Mouse (Mus musculus): ENCODE measurements at regions not wholly inside any gene's neighbourhood (a gene's known extent, or its start where the extent isn't known, plus 50 kb on each side); places are given as distances from the start of the nearest gene placed in this dataset.

DNA sequence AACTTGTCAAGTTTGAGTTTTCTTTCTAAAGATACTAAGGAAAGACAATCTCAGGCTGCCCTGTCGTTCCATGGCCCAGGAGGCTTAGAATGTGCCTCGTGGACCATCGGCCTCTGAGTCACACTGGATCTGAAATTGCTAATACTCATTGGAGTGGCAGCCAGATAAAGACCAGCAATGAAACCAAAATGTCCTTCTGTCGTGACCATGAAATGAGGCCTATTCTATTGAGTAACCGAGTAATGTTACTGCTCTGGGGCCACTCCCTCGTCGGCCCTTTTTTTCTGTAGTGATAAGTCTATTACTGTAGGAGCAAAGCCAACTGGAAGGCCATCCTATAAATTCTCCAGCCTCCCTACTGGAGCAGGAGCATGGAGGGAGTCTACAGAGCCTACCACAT lies 363.9 kb upstream of the Maf start:
- no peak for DNase-seq (ENCODE audit: low read depth, low spot score)
- WGBS = 65% methylated on average over 7 of the region's 7 CpGs

- DNase-seq (ENCODE audit: low read depth, low spot score) = no peak
- 77% methylated on average over 3 of the region's 3 CpGs for WGBS
Measured at GRCm38 (mm10) chr8:116069538-116069937, 361.9 kb upstream of the Maf start.

- WGBS = 76% methylated on average over 5 of the region's 5 CpGs
Measured at GRCm38 (mm10) chr8:116067978-116068375, 360.4 kb upstream of the Maf start.

DNA sequence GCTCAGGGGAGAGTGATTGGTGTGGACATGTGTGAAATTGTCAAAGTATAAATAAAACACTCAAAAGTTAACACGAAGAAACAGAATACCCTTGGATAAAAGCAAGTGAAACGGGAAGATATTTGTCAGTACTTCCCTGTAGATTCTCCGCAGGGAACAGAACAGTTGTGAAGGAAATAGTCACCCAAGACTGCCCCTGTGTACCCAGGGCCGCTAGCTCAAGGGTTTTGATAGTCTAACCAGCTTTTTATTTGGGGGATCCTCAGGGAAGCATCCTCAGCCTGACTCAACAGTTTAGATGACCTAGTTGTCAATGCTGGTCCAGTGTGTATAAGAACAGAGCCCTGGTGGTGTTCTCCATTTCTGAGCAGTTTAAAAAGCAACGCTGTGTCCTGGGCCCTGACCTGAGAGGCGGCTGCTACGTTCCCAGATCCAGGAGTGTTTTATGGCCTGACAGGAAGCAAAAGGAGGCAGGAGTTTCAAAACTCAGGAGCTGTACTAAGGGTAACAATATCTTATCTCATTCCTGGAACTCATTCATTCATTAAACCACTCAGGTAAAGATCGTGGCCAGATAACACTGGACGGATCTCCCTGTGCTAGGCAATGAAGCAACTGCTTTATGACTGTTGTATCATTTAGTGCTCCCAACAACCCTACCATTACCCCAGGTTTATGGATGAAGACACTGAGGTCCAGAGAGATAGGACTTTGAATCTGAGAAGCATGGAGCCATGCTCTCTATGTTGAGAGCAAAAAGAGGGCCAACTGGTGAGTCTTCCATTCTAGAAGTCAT lies 359.8 kb upstream of the Maf start:
- 30% methylated on average over 9 of the region's 9 CpGs for WGBS
- DNase-seq (ENCODE audit: low read depth, low spot score) = peak; percentile 22

More at GRCm38 (mm10) chr8:116067978-116068375, 360.4 kb upstream of the Maf start:
- no peak for DNase-seq (ENCODE audit: low read depth, low spot score)

- WGBS = 93% methylated on average over 7 of the region's 7 CpGs
- no peak for DNase-seq (ENCODE audit: low read depth, low spot score)
Measured at GRCm38 (mm10) chr8:116065871-116066270, 358.3 kb upstream of the Maf start.

DNA sequence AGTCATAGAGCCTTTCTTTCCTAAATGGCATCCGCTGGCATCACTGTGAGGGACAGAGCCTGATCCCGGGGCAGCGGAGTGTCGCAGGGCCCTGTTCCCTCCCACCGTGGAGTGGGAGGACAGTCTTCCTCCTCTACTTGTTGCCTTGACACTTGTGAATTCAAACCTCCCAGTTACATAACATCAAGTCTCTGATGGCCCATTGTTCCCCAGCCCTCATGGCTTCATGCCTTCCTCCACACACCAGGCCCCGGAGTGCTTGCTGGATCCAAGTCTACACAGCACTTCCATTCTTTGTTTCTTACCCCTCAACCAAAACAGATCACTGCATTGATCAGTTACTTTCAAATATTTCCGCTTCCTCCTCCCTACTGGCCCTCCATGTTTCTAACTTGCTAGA lies 357.7 kb upstream of the Maf start:
- DNase-seq (ENCODE audit: low read depth, low spot score) = no peak
- WGBS = 97% methylated on average over 7 of the region's 7 CpGs

GRCm38 (mm10) chr8:116064562-116064961 lies 357.0 kb upstream of the Maf start:
- DNase-seq (ENCODE audit: low read depth, low spot score) = peak; percentile 27
- WGBS = 47% methylated on average over 11 of the region's 11 CpGs

- no peak for DNase-seq (ENCODE audit: low read depth, low spot score)
- WGBS = 39% methylated on average over 5 of the region's 5 CpGs
Measured at GRCm38 (mm10) chr8:116063541-116063940, 355.9 kb upstream of the Maf start.

GRCm38 (mm10) chr8:116053483-116053882 lies 345.9 kb upstream of the Maf start:
- DNase-seq (ENCODE audit: low read depth, low spot score) = no peak
- WGBS = 34% methylated on average over 7 of the region's 7 CpGs

- 66% methylated on average over 6 of the region's 6 CpGs for WGBS
- no peak for DNase-seq (ENCODE audit: low read depth, low spot score)
Measured at GRCm38 (mm10) chr8:116053043-116053442, 345.4 kb upstream of the Maf start.

DNA sequence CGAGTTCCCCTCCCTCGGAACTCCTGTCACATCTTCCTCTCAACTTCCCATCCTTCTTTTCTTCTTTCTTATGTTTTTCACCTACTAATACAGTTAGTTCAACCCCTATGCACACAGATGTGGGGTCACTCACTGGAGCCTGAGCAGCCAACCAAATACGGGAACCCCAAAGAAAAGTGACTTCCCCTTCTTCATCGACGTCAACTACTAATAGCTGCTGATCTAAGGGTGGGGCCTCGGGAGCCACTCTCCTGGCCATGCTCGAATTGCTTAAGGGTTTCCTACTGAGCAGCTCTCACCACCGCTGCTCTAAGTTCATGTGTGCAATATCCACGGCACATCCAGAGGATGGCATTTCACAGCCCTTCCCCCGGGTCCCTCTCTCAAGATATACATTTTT lies 340.9 kb upstream of the Maf start:
- DNase-seq (ENCODE audit: low read depth, low spot score) = no peak
- WGBS = 84% methylated on average over 10 of the region's 10 CpGs

GRCm38 (mm10) chr8:116046859-116047258 lies 339.3 kb upstream of the Maf start:
- WGBS = 70% methylated on average over 3 of the region's 3 CpGs
- DNase-seq (ENCODE audit: low read depth, low spot score) = no peak

- WGBS = 87% methylated on average over 3 of the region's 3 CpGs
- no peak for DNase-seq (ENCODE audit: low read depth, low spot score)
Measured at GRCm38 (mm10) chr8:116045526-116045925, 337.9 kb upstream of the Maf start.

GRCm38 (mm10) chr8:116043381-116043780 lies 335.8 kb upstream of the Maf start:
- 88% methylated on average over 4 of the region's 4 CpGs for WGBS
- DNase-seq (ENCODE audit: low read depth, low spot score) = no peak

DNA sequence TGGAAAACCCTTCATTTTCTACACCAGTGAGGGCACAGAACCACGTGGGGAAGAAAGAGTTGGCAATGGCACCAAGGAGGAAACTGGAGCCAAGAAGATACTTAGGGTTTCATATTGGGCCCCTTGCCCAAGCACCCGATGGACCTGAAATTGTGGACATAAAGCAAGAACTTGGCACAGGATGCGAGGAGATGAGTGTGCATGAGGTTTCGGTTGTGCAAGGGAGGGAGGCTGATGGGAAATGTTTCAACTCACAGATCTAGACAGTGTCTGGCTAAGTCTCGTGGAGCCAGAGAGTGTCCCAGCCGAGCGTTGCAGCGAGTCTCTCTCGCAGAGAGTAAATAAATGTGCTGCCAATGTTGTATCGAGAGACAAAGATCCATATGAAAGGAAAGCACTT lies 323.4 kb upstream of the Maf start:
- WGBS = 72% methylated on average over 10 of the region's 10 CpGs
- no peak for DNase-seq (ENCODE audit: low read depth, low spot score)

- 86% methylated on average over 2 of the region's 2 CpGs for WGBS
- no peak for DNase-seq (ENCODE audit: low read depth, low spot score)
Measured at GRCm38 (mm10) chr8:116025321-116025720, 317.7 kb upstream of the Maf start.

GRCm38 (mm10) chr8:116024811-116025210 lies 317.2 kb upstream of the Maf start:
- DNase-seq (ENCODE audit: low read depth, low spot score) = no peak
- WGBS = 64% methylated on average over 4 of the region's 4 CpGs

DNA sequence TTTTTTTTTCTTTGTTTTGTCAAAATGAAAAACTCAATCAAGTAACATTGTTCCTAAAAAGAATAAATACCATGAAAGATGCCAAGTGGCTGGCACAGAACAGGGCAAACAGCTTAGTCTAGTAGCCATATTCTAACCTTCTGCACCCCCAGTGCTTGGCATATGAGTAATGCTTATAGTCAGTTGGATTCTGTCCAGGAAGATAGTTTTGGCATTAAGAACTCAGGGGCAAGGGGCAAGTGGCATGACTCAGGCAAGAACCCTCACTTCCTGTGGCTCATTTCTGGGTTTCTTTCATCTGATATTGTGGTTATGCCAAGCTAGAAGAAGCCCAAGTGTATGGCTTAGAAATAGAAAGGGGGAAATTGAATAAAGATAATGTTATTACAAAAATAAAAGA lies 314.1 kb upstream of the Maf start:
- no peak for DNase-seq (ENCODE audit: low read depth, low spot score)

DNA sequence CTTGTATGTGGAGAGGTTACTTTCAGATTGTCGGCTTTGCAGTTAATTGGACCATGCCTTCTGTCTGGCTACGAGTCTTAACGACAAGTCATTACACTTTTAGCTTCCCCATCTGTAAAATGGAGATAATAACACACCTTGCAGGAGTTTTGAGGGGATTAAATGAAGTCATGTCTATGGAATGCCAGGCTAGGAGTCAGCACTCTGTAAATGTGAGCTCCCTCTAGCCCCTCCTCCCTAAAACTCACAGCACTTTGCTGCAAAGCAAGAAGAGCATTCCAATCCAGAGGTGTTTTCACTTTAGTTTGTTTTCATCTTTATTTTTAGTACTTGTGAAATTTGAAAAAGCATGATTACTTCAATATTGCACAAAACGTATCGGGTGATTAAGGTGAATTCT lies 287.7 kb upstream of the Maf start:
- DNase-seq (ENCODE audit: low read depth, low spot score) = no peak
- WGBS = 64% methylated on average over 5 of the region's 5 CpGs

GRCm38 (mm10) chr8:115991989-115992388 lies 284.4 kb upstream of the Maf start:
- DNase-seq (ENCODE audit: low read depth, low spot score) = no peak
- 73% methylated on average over 6 of the region's 6 CpGs for WGBS

GRCm38 (mm10) chr8:115983397-115983796 lies 275.8 kb upstream of the Maf start:
- WGBS = 45% methylated on average over 6 of the region's 6 CpGs
- no peak for DNase-seq (ENCODE audit: low read depth, low spot score)

DNA sequence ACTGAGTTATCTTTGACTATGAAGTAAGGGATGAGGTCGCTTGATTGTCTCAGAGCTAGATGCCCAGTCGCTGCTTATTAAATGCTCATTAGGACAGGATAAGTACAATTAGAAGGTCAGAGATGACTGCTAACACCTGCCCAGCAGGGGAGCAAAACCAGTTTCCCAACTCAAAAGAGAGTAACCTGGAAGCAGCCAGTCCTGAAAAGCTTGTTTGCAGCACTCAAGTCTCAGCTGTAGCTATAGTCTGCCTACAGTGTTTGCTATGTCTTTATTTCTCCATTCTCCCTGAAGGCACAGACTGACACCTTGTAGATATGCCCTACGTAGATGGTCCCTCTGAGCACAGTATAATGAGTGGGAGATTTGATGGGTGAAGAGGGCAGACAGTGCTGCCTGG lies 274.7 kb upstream of the Maf start:
- WGBS = 83% methylated on average over 3 of the region's 3 CpGs
- DNase-seq (ENCODE audit: low read depth, low spot score) = no peak

Data from large intestine, adult 2 months (tissue).